Mouse (Mus musculus) C2C12 (cell line): ENCODE results near the gene Snrk.

Source experiments
- CTCF ChIP-seq: IDR thresholded peaks from one replicate; pipeline ENCODE4 v1.5.1; 2011; ENCODE audit not compliant: control insufficient read depth, insufficient read depth, insufficient read length
- MAX ChIP-seq: IDR thresholded peaks from one replicate; pipeline ENCODE4 v1.6.1; 2011; ENCODE audit warnings: mild to moderate bottlenecking, control low read depth

GRCm38 (mm10) chr9:122097535-122097934 is 19.5 kb upstream of the Snrk start:
- no peak for TF ChIP-seq CTCF
- peak; percentile 21 for TF ChIP-seq MAX
